Mouse (Mus musculus) adrenal gland, postnatal 25 days (tissue): ENCODE data around the gene 2410004P03Rik. TPM values are rescaled to one million over a fixed set of nuclear protein-coding genes. Genes with fewer than 3 reads are reported as not detected.
"Not testable (repeated sequence)": the region's sequence is repeated elsewhere in the genome, so short reads cannot be mapped to it uniquely, and the experiment has no call there.

Experiments used
- DNase-seq: peaks from one replicate; pipeline ENCODE4 v3.0.0; 2021; ENCODE audit warnings: mixed read lengths
- total RNA-seq: library from RNA; stranded (reverse); gene quantifications from 2 replicates; pipeline ENCODE4 v1.2.3, GENCODE M21; 2021

2410004P03Rik gene
- total RNA-seq, 1 experiment from 2014 or later: not detected

- not testable (repeated sequence) for DNase-seq
Measured at GRCm38 (mm10) chr12:17021125-17021524, 9.6 kb upstream of the 2410004P03Rik start.

DNA sequence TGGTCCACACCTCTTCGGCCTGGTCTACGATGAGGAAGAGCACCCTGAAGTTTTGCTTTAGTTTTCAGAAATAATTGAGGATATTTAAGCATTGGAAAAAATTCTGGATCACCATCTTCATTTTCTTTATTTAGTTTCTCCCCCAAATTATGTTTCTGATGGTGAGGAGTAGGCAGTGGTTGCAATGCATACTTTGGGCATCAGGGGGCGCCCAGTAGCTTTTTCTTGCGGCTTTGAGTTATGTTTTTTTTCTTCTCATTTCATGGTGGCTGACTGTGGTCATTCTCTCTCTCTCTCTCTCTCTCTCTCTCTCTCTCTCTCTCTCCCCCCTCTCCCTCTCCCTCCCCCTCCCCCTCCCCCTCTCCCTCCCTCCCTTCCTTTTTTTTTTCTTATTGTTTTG lies 6.9 kb upstream of the 2410004P03Rik start:
- peak; percentile 69 for DNase-seq

- DNase-seq: no peak
Measured at GRCm38 (mm10) chr12:17015711-17016110, 4.2 kb upstream of the 2410004P03Rik start.

- DNase-seq: no peak
Measured at GRCm38 (mm10) chr12:17012067-17012899, 756 bp upstream of the 2410004P03Rik start.

DNA sequence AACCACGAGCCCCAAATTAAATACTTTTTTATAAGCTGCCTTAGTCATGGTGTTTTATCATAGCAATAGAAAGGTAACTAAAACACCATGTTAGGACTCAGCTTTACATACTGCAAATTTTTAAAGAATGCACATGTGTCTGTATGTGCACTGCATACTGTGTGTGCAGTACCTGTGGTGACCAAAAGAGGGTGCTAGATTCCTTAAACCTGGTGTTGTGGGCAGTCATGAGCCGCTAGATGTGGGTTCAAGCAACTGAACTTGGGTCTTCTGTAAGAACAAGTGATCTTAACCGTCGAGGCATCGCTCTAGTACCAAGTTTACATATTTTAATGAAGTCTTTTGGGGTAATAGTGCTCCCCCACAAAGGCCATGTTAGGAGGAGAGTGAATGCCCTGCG lies 2.1 kb downstream of the 2410004P03Rik start:
- DNase-seq: no peak

DNA sequence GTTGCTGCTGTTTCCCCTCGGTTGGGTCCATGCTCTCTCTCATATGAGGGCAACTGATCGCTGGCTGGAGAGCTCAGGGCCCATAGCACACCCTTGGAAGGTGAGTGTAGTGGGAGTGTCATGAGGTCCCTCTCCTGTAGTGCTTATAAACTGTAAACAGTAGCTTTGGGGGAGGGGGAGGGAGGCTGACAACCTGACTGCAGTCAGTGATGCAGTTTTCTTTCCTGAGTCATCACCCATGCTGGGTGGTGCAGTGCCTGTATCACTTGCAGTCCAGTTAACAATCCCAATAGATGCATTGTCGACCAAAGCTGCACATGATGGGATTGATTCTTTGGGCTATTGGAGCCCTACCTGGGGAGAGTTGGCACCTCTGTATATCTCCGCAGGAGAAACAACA lies 10.3 kb downstream of the 2410004P03Rik start:
- DNase-seq: no peak

- no peak for DNase-seq
Measured at GRCm38 (mm10) chr12:17000628-17001027, 10.9 kb downstream of the 2410004P03Rik start.

DNA sequence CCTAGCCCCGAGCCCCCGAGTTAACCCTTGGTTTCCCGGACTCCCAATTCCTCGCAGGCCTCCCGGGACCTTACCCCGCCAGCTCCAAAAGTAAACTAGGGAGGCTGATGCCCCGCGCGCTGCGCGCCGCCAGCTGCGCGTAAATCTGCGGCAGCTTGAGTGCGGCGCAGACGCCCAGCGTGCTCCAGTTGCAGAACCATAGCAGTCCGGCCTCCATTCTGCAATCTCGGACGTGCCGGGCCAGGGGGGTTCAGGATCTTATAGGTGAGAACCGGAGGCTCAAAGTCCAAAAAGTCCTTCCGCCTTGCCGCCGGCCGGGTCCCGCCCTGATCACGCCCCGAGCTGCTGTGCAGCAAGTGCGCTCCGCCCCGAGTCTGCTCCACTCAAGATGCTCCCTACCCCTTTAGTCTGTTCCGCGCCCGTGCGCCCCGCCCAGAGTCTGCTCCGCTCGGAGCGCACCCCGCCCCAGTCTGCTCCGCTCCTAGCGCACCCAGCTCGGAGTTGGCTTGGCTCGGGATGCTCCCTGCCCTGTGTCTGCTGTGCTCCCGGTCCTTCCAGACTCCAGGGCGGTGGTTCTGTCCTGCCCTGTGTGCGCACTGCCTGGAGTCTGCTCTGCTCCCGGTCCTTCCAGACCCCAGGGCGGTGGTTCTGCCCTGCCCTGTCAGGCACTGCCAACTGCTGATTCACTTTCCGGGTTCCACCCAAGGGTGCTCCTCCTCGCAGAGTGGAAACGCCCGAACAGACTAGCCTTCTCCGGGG lies 11.6 kb downstream of the 2410004P03Rik start, which contains the start of gene Pqlc3:
Pqlc3 (minus strand) TSS at position 670 of the 759 bp plus-strand sequence.
- DNase-seq: peak; percentile 91

GRCm38 (mm10) chr12:16999146-16999545 lies 12.4 kb downstream of the 2410004P03Rik start:
- no peak for DNase-seq

DNA sequence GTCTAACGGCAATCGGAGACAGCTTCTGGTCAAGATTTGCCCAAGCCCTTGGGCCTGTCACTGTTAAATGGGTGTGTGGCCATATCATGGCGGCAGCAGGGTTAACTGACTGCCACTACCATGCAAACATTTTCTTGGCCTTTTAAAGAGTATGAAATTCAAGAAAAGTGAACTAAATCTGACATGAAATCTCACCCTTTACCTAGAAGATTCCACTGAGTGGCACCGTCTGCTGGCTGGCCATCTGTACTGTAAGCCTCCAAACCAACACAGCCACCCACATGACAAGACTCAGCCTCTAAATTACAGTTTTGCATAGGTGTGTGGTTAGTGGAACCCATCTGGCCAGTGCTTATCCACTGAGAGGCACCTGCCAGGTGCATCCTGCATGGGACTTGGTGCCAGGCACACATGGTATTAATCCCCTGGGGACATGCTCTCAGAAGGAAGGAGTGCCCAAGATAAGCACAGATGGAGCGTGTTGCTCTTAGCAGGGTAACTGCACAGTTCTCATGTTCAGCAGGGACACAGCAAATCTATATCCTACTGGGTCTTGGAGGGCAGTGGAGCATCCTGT lies 14.6 kb downstream of the 2410004P03Rik start:
- DNase-seq: no peak

GRCm38 (mm10) chr12:16996281-16996680 lies 15.2 kb downstream of the 2410004P03Rik start:
- DNase-seq: no peak

- no peak for DNase-seq
Measured at GRCm38 (mm10) chr12:16994291-16994690, 17.2 kb downstream of the 2410004P03Rik start.

DNA sequence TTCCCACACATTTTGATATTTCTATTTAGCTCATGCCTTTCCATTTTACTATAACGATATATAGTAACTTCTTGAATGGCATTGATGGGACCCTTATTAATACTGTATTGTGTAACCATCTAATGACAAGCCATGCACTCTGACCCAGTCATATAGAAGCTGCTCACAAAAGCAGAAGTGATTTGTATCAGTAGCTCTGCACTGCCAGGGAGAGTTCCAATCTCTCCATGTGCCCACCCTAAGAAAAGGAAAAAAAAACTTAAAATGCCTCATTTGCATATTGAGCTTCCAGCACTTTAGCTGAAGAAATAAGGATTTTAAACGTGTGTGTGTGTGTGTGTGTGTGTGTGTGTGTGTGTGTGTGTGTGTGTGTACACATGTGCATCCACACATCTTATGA lies 19.2 kb downstream of the 2410004P03Rik start:
- no peak for DNase-seq

DNA sequence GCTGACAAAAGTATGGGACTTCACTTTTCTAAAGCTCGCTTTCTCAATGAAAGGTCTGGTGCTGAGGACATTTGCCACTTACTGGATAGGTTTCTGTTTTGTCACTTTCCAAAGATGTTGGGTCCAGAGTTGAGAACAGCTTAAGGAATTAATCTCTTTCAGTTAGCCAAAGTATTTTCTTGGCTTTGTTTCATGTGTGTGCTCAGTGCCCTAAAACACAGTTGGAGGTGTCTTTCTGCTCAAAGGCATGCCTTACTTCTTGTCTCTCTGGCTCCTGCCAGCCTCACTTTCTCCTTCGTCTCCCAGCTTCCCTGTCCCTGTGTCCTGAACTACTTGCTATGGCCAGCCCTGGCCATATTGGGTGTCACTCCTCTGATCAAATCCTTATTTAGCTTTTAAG lies 20.2 kb downstream of the 2410004P03Rik start:
- DNase-seq: no peak

DNA sequence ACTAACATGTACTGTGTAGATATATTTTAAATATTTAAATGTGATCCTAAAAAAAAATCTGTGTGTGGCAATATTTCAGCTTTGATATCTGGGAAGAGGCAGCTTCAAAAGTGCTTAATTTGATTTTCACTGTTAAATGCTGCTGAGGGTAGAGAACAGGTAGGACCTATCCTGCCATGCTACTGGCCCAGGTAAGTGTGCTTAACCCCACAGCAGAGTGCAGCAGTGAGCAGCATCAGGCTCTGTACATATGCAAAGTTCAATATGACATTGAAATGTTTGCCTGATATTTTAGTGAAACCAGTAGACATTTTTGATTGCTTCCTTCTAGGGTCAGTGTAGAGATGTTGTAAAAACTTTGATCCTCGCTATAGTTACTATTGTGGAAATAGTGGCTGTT lies 25.7 kb downstream of the 2410004P03Rik start:
- DNase-seq: no peak

DNA sequence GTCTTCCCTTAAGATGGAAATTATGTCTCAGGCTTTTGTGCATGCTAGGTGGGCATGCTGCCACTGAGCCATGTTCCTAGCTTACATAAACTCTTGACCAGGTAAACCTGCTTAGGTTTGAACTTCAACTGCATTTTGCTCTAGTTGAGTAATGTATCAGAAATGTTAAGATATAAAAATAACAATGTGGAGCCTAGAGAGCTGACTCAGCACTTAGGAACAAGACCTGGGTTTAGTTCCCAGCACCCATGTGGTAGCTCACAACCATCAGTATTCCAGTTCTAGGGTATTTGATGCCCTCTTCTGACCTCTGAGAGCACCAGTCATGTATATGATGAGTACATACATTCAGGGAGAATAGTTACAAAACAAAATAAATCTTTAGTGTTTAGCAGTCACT lies 34.4 kb downstream of the 2410004P03Rik start:
- no peak for DNase-seq

DNA sequence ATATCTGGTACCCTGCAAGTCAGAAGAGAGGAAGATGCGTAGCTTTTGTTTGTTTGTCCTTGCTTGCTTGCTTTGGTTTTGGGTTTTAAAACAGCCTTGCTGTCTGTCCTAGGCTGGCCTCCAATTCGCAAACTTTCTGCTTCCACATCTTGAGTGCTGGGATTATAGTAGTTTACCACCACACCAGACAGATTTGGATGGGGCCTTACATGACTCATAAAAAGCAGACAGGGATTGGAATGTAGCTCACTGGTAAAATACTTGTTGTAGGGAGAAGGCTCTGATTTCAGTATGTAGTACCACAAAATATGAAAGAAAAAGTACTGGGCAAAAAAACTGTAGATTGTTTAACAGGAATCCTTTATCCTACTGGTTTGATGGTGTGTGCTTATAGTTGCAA lies 44.7 kb downstream of the 2410004P03Rik start:
- DNase-seq: no peak

- DNase-seq: no peak
Measured at GRCm38 (mm10) chr12:16963354-16963753, 48.2 kb downstream of the 2410004P03Rik start.

- DNase-seq: no peak
Measured at GRCm38 (mm10) chr12:16958851-16959250, 52.7 kb downstream of the 2410004P03Rik start.
